ENCODE assay signal across 8 mouse cellular contexts in genomic region chr8:10953346-10954053, GRCm38 (mm10). TPM values are rescaled to one million over a fixed set of nuclear protein-coding genes. Genes with fewer than 3 reads are reported as not detected.
DNase-seq lines count a peak whose midpoint lies in the region; ATAC-seq and TF ChIP-seq lines count a peak whose summit lies in the region.

No protein-coding gene starts in this region.

- H3K27me3 ChIP-seq in megakaryocyte, embryonic 14.5 days (replicated peaks): peaks cover 66% of the 10 kb centered on the region
- H3K27me3 ChIP-seq in stomach, embryonic 15.5 days (replicated peaks): no peaks in the 10 kb centered on the region

- peaks cover 12% of the 10 kb centered on the region for H3K9me3 ChIP-seq in megakaryocyte, embryonic 14.5 days
- no peaks in the 10 kb centered on the region for H3K9me3 ChIP-seq in stomach, embryonic 15.5 days

- 18% methylated on average over 11 of the region's 11 CpGs for WGBS in stomach, embryonic 15.5 days

- H3K4me3 ChIP-seq in layer of hippocampus, adult 2 months: no peak overlapping the region
- peak overlapping the region; percentile 48 for H3K4me3 ChIP-seq in megakaryocyte, embryonic 14.5 days (replicated peaks)
- no peak overlapping the region for H3K4me3 ChIP-seq in stomach, embryonic 15.5 days (replicated peaks)

- no peaks in the 10 kb centered on the region for H3K36me3 ChIP-seq in megakaryocyte, embryonic 14.5 days (replicated peaks; ENCODE audit: low read length)
- no peaks in the 10 kb centered on the region for H3K36me3 ChIP-seq in stomach, embryonic 15.5 days

- ATAC-seq in stomach, embryonic 15.5 days (ENCODE audit: insufficient read depth, low FRiP score, low read depth): peak; percentile 77; the same call in 1 of the 2 replicates

- peak; percentile 61 for TF ChIP-seq CTCF in layer of hippocampus, adult 2 months (conservative IDR thresholded peaks at IDR 0.05)

- no peak overlapping the region for H3K27ac ChIP-seq in layer of hippocampus, adult 2 months
- H3K27ac ChIP-seq in stomach, embryonic 15.5 days: no peak overlapping the region

- DNase-seq in ES-CJ7 (ENCODE audit: low read depth, low spot score): peak; percentile 46
- DNase-seq in adrenal gland, adult 8-10 months: peak; percentile 56
- DNase-seq in frontal cortex, postnatal 14 days (ENCODE audit: low spot score in 2 of 2): peak; percentile 36 to 37
- DNase-seq in heart, postnatal 4 days: peak; percentile 83
- peak; percentile 49 to 52 for DNase-seq in layer of hippocampus, adult 2 months (ENCODE audit: low spot score in 2 of 2)
- DNase-seq in spleen, postnatal 36 days (ENCODE audit: low spot score in 2 of 2): no peak

- no peak overlapping the region for H3K4me2 ChIP-seq in stomach, embryonic 15.5 days

- H3K9ac ChIP-seq in stomach, embryonic 15.5 days: no peak overlapping the region

- H3K4me1 ChIP-seq in megakaryocyte, embryonic 14.5 days: peaks cover 42% of the 10 kb centered on the region
- H3K4me1 ChIP-seq in stomach, embryonic 15.5 days: peaks cover 15% of the 10 kb centered on the region

RNA-seq across cellular contexts. Expression of gene Irs2, which starts 54.8 kb away (rescaled TPM):
- total RNA-seq in adrenal gland, adult 8-10 months (2022): 10 to 100 TPM; 18.6 to 28.6 (median 20.4) TPM
- total RNA-seq in heart, postnatal 4 days (2021): 10 to 100 TPM; 39.5 to 47.6 TPM
- 10 to 100 TPM; 74.3 to 74.9 TPM for total RNA-seq in layer of hippocampus, adult 2 months (2021)
- 77.5 and 176 TPM in 2 replicates for polyA plus RNA-seq in megakaryocyte, embryonic 14.5 days (2012; ENCODE audit: insufficient read depth, low replicate concordance)
- 7.1 and 7.2 TPM in 2 replicates for polyA plus RNA-seq in stomach, embryonic 15.5 days (2015; fragmentation: Nextera tagmentation; extraction: Ambion mirVana)

Comparison
In these comparisons a context has a peak if more than half of its experiments do, and no peak if none do; other contexts are left out.
1. DNase-seq: peak in ES-CJ7 (single experiment), adrenal gland, adult 8-10 months (single experiment), frontal cortex, postnatal 14 days (2 of 2), heart, postnatal 4 days (single experiment) and layer of hippocampus, adult 2 months (2 of 2); none in spleen, postnatal 36 days (0 of 2).